Mouse (Mus musculus) G1E (cell line): ENCODE results near the gene Tmem150a. TPM values are rescaled to one million over a fixed set of nuclear protein-coding genes. Genes with fewer than 3 reads are reported as not detected.
A peak's percentile ranks its signal among the peaks of the same experiment; 100 is the strongest.

ENCODE experiments used
- ATAC-seq: 2 replicates; pipeline ENCODE4 v1.8.0; 2016; ENCODE audit warnings: mild to moderate bottlenecking; ENCODE audit not compliant: insufficient number of reproducible peaks, poor library complexity, low FRiP score, severe bottlenecking; ENCODE audit errors: extremely low read depth
- DNase-seq: peaks from one replicate; pipeline ENCODE4 v3.0.0; 2012; ENCODE audit warnings: low spot score
- H3K27me3 ChIP-seq: 2 replicates; pipeline ENCODE4 v1.6.1; 2012; ENCODE audit warnings: mild to moderate bottlenecking, low read length, inconsistent platforms; ENCODE audit not compliant: insufficient read depth
- H3K36me3 ChIP-seq: replicated peaks from 2 replicates; pipeline ENCODE3; 2012; ENCODE audit warnings: mild to moderate bottlenecking, inconsistent platforms
- H3K4me1 ChIP-seq: 2 replicates; pipeline ENCODE4 v1.6.1; 2012; ENCODE audit warnings: low read depth, low read length, inconsistent platforms, mixed read lengths; ENCODE audit not compliant: insufficient read depth
- H3K4me3 ChIP-seq: 2 replicates; pipeline ENCODE4 v1.5.1; 2012; ENCODE audit warnings: low read depth, mild to moderate bottlenecking, inconsistent platforms, low read length, moderate library complexity, mixed read lengths
- H3K9me3 ChIP-seq: replicated peaks from 2 replicates; pipeline ENCODE4 v1.6.1; 2012; ENCODE audit warnings: inconsistent platforms
- CTCF ChIP-seq: IDR thresholded peaks from 2 replicates; pipeline ENCODE4 v1.5.1; 2012; ENCODE audit warnings: low read depth, low read length, inconsistent platforms, mixed read lengths
- GATA1 ChIP-seq: IDR thresholded peaks from 2 replicates; pipeline ENCODE4 v1.6.1; 2012; ENCODE audit warnings: borderline replicate concordance, low read length, inconsistent platforms, mixed read lengths
- GATA2 ChIP-seq: IDR thresholded peaks from 2 replicates; pipeline ENCODE4 v1.6.1; 2012; ENCODE audit warnings: low read depth, low read length, inconsistent platforms, borderline replicate concordance
- POLR2AphosphoS5 ChIP-seq: IDR thresholded peaks from 2 replicates; pipeline ENCODE4 v1.6.1; 2012; ENCODE audit warnings: low read depth, low read length, inconsistent platforms; ENCODE audit not compliant: insufficient replicate concordance
- TAL1 ChIP-seq: conservative IDR thresholded peaks from 2 replicates; pipeline ENCODE4 v1.6.1; 2012; ENCODE audit warnings: low read depth, low read length, inconsistent platforms, mixed read lengths
- polyA plus RNA-seq: library from polyadenylated mRNA; stranded (reverse); fragments of >175 nt; gene quantifications from 2 replicates; pipeline ENCODE4 v1.2.3, GENCODE M21; 2012
- total RNA-seq, 2 experiments: library from RNA; stranded (forward) in 1 of 2; stranded (reverse) in 1 of 2; fragments of 200-1000 nt in 1 of 2; fragments of >200 nt in 1 of 2; fragmentation: Nextera tagmentation in 1 of 2; gene quantifications; 2 replicates each; pipeline ENCODE4 v1.2.3; 2014 to 2017

Tmem150a gene
- total and polyA plus RNA-seq, 3 experiments = 0.55 to 6.0 (median 5.1) TPM

- Histone ChIP-seq H3K9me3 (no peaks in the 10 kb centered on the region), H3K4me1 (peaks cover 68% of the 10 kb centered on the region), H3K27me3 (no peaks in the 10 kb centered on the region), H3K36me3 (peaks cover 56% of the 10 kb centered on the region), H3K4me3 (no peak overlapping the region)
- ATAC-seq (no peak), DNase-seq (no peak)
- no peak for TF ChIP-seq POLR2AphosphoS5
- no peak for TF ChIP-seq GATA1
- no peak for TF ChIP-seq CTCF
- TF ChIP-seq TAL1 = no peak
- no peak for TF ChIP-seq GATA2
Measured at GRCm38 (mm10) chr6:72367460-72367974, 12.3 kb downstream of the Tmem150a start.

GRCm38 (mm10) chr6:72369557-72369956, 14.3 kb downstream of the Tmem150a start:
- H3K4me3 ChIP-seq = no peak overlapping the region
- H3K27me3 ChIP-seq = no peaks in the 10 kb centered on the region
- DNase-seq (no peak), ATAC-seq (no peak)
- peaks cover 71% of the 10 kb centered on the region for H3K4me1 ChIP-seq
- H3K36me3 ChIP-seq = peaks cover 76% of the 10 kb centered on the region
- no peaks in the 10 kb centered on the region for H3K9me3 ChIP-seq
- TF ChIP-seq CTCF = peak; percentile 34; the same call in 1 of the 2 replicates
- no peak for TF ChIP-seq GATA1

- DNase-seq (no peak), ATAC-seq (no peak)
- no peaks in the 10 kb centered on the region for H3K9me3 ChIP-seq
- no peak overlapping the region; the same call in 1 of the 2 replicates for H3K4me3 ChIP-seq
- peaks cover 76% of the 10 kb centered on the region for H3K4me1 ChIP-seq
- TF ChIP-seq POLR2AphosphoS5 (0 out of 2 replicates have a peak, but pooled peaks have one; percentile 35), TAL1 (no peak), CTCF (no peak)
- no peaks in the 10 kb centered on the region for H3K27me3 ChIP-seq
- H3K36me3 ChIP-seq = peaks cover 80% of the 10 kb centered on the region
Measured at GRCm38 (mm10) chr6:72370091-72370490, 14.8 kb downstream of the Tmem150a start.

- no peak overlapping the region for H3K4me3 ChIP-seq
- no peaks in the 10 kb centered on the region for H3K9me3 ChIP-seq
- H3K27me3 ChIP-seq = no peaks in the 10 kb centered on the region
- ATAC-seq (no peak), DNase-seq (no peak)
- peaks cover 84% of the 10 kb centered on the region for H3K4me1 ChIP-seq
- peaks cover 88% of the 10 kb centered on the region for H3K36me3 ChIP-seq
- TF ChIP-seq CTCF = no peak
Measured at GRCm38 (mm10) chr6:72371147-72371546, 15.9 kb downstream of the Tmem150a start.

- DNase-seq = no peak
- Histone ChIP-seq H3K4me1 (peaks cover 84% of the 10 kb centered on the region), H3K36me3 (peaks cover 88% of the 10 kb centered on the region)
Measured at GRCm38 (mm10) chr6:72371571-72371970, 16.3 kb downstream of the Tmem150a start.

GRCm38 (mm10) chr6:72373184-72373583, 17.9 kb downstream of the Tmem150a start:
- Histone ChIP-seq H3K9me3 (no peaks in the 10 kb centered on the region), H3K27me3 (no peaks in the 10 kb centered on the region), H3K36me3 (peaks cover 94% of the 10 kb centered on the region), H3K4me1 (peaks cover 91% of the 10 kb centered on the region), H3K4me3 (no peak overlapping the region)
- ATAC-seq (no peak), DNase-seq (no peak)
- TF ChIP-seq GATA2 (no peak), TAL1 (no peak), POLR2AphosphoS5 (no peak), GATA1 (no peak), CTCF (no peak)

More at GRCm38 (mm10) chr6:72371571-72371970, 16.3 kb downstream of the Tmem150a start:
- TF ChIP-seq GATA1 = no peak
- no peak for TF ChIP-seq POLR2AphosphoS5
- TF ChIP-seq CTCF = no peak
- TF ChIP-seq GATA2 = no peak
- TF ChIP-seq TAL1 = no peak
- H3K4me3 ChIP-seq = no peak overlapping the region
- H3K9me3 ChIP-seq = no peaks in the 10 kb centered on the region
- no peak for ATAC-seq
- H3K27me3 ChIP-seq = no peaks in the 10 kb centered on the region

GRCm38 (mm10) chr6:72374206-72374605, 19.0 kb downstream of the Tmem150a start:
- ATAC-seq (0 out of 2 replicates have a peak, but pooled peaks have one; percentile 9), DNase-seq (no peak)
- Histone ChIP-seq H3K9me3 (no peaks in the 10 kb centered on the region), H3K27me3 (no peaks in the 10 kb centered on the region), H3K4me1 (peaks cover 95% of the 10 kb centered on the region), H3K4me3 (peak overlapping the region; percentile 53; the same call in 1 of the 2 replicates), H3K36me3 (peaks cover 90% of the 10 kb centered on the region)
- TF ChIP-seq TAL1 (no peak), CTCF (no peak), GATA1 (no peak), POLR2AphosphoS5 (no peak), GATA2 (no peak)
